Mouse (Mus musculus): Measurements from ENCODE around the gene Itgb3. TPM values are rescaled to one million over a fixed set of nuclear protein-coding genes. Genes with fewer than 3 reads are reported as not detected.

The Itgb3 gene
- polyA plus RNA-seq, 1 experiment from 2014 or later: 2.8 TPM

GRCm38 (mm10) chr11:104609033-104609684 is 1.4 kb downstream of the Itgb3 start:
- ATAC-seq (ENCODE audit: low FRiP score, low read depth): no peak
- no peak overlapping the region for H3K4me3 ChIP-seq
- H3K4me1 ChIP-seq: peaks cover 10% of the 10 kb centered on the region
- H3K9me3 ChIP-seq: no peaks in the 10 kb centered on the region
- no peak overlapping the region for H3K27ac ChIP-seq (replicated peaks)
- 66% methylated on average over 6 of the region's 6 CpGs for WGBS
- H3K36me3 ChIP-seq: no peaks in the 10 kb centered on the region
- no peak overlapping the region for H3K4me2 ChIP-seq (replicated peaks)
- H3K27me3 ChIP-seq: peaks cover 56% of the 10 kb centered on the region
- no peak overlapping the region for H3K9ac ChIP-seq (replicated peaks)

GRCm38 (mm10) chr11:104609733-104610132 is 1.9 kb downstream of the Itgb3 start:
- Histone ChIP-seq H3K4me1 (peaks cover 10% of the 10 kb centered on the region), H3K9ac (replicated peaks) (no peak overlapping the region), H3K9me3 (no peaks in the 10 kb centered on the region), H3K4me2 (replicated peaks) (no peak overlapping the region), H3K4me3 (no peak overlapping the region), H3K27ac (replicated peaks) (no peak overlapping the region), H3K27me3 (peaks cover 56% of the 10 kb centered on the region), H3K36me3 (no peaks in the 10 kb centered on the region)
- ATAC-seq (ENCODE audit: low FRiP score, low read depth): no peak
- WGBS: 52% methylated on average over 4 of the region's 4 CpGs

- Histone ChIP-seq H3K36me3 (no peaks in the 10 kb centered on the region), H3K27me3 (peaks cover 42% of the 10 kb centered on the region), H3K27ac (replicated peaks) (no peak overlapping the region), H3K9me3 (no peaks in the 10 kb centered on the region), H3K4me2 (replicated peaks) (no peak overlapping the region), H3K4me3 (no peak overlapping the region), H3K4me1 (peaks cover 10% of the 10 kb centered on the region), H3K9ac (replicated peaks) (no peak overlapping the region)
- ATAC-seq (ENCODE audit: low FRiP score, low read depth): no peak
- 44% methylated on average over 4 of the region's 4 CpGs for WGBS
Measured at GRCm38 (mm10) chr11:104611579-104612151, 3.9 kb downstream of the Itgb3 start.

GRCm38 (mm10) chr11:104613551-104613950 is 5.8 kb downstream of the Itgb3 start:
- Histone ChIP-seq H3K4me2 (replicated peaks) (no peak overlapping the region), H3K9ac (replicated peaks) (no peak overlapping the region), H3K27me3 (peaks cover 25% of the 10 kb centered on the region), H3K4me3 (no peak overlapping the region), H3K36me3 (no peaks in the 10 kb centered on the region), H3K27ac (replicated peaks) (no peak overlapping the region), H3K9me3 (no peaks in the 10 kb centered on the region), H3K4me1 (peaks cover under 1% of the 10 kb centered on the region)
- ATAC-seq (ENCODE audit: low FRiP score, low read depth): no peak
- 84% methylated on average over 10 of the region's 10 CpGs for WGBS

GRCm38 (mm10) chr11:104614130-104614529 is 6.3 kb downstream of the Itgb3 start:
- Histone ChIP-seq H3K27me3 (peaks cover 19% of the 10 kb centered on the region), H3K4me2 (replicated peaks) (no peak overlapping the region), H3K9ac (replicated peaks) (no peak overlapping the region), H3K4me3 (no peak overlapping the region), H3K36me3 (no peaks in the 10 kb centered on the region), H3K27ac (replicated peaks) (no peak overlapping the region), H3K4me1 (no peaks in the 10 kb centered on the region), H3K9me3 (no peaks in the 10 kb centered on the region)
- ATAC-seq (ENCODE audit: low FRiP score, low read depth): no peak
- 87% methylated on average over 2 of the region's 2 CpGs for whole genome bisulfite sequencing

- WGBS: 83% methylated on average over 5 of the region's 5 CpGs
- Histone ChIP-seq H3K27me3 (peaks cover 5% of the 10 kb centered on the region; the same call in 1 of the 2 replicates), H3K9me3 (no peaks in the 10 kb centered on the region), H3K27ac (replicated peaks) (no peak overlapping the region), H3K9ac (replicated peaks) (no peak overlapping the region), H3K4me3 (no peak overlapping the region), H3K36me3 (no peaks in the 10 kb centered on the region), H3K4me2 (replicated peaks) (no peak overlapping the region), H3K4me1 (peaks cover 7% of the 10 kb centered on the region)
- ATAC-seq (ENCODE audit: low FRiP score, low read depth): no peak
Measured at GRCm38 (mm10) chr11:104616182-104616581, 8.4 kb downstream of the Itgb3 start.

- H3K4me3 ChIP-seq: no peak overlapping the region
- ATAC-seq (ENCODE audit: low FRiP score, low read depth): no peak
- H3K9me3 ChIP-seq: no peaks in the 10 kb centered on the region
- H3K27ac ChIP-seq (replicated peaks): no peak overlapping the region
- peaks cover 7% of the 10 kb centered on the region for H3K4me1 ChIP-seq
- no peaks in the 10 kb centered on the region for H3K36me3 ChIP-seq
- H3K4me2 ChIP-seq (replicated peaks): no peak overlapping the region
- no peaks in the 10 kb centered on the region for H3K27me3 ChIP-seq
- no peak overlapping the region for H3K9ac ChIP-seq (replicated peaks)
- WGBS: 83% methylated on average over 6 of the region's 6 CpGs
Measured at GRCm38 (mm10) chr11:104618638-104619076, 10.9 kb downstream of the Itgb3 start.

- H3K27ac ChIP-seq (replicated peaks): no peak overlapping the region
- no peak overlapping the region for H3K4me2 ChIP-seq (replicated peaks)
- H3K9ac ChIP-seq (replicated peaks): no peak overlapping the region
- 48% methylated on average over 13 of the region's 13 CpGs for WGBS
- no peaks in the 10 kb centered on the region for H3K9me3 ChIP-seq
- ATAC-seq (ENCODE audit: low FRiP score, low read depth): 0 out of 2 replicates have a peak, but pooled peaks have one; percentile 27
- no peaks in the 10 kb centered on the region for H3K27me3 ChIP-seq
- peaks cover 7% of the 10 kb centered on the region for H3K4me1 ChIP-seq
- H3K36me3 ChIP-seq: no peaks in the 10 kb centered on the region
- no peak overlapping the region for H3K4me3 ChIP-seq
Measured at GRCm38 (mm10) chr11:104619084-104620022, 11.6 kb downstream of the Itgb3 start.

- Histone ChIP-seq H3K4me1 (peaks cover 7% of the 10 kb centered on the region), H3K27ac (replicated peaks) (no peak overlapping the region)
Measured at GRCm38 (mm10) chr11:104622040-104622962, 14.5 kb downstream of the Itgb3 start.

GRCm38 (mm10) chr11:104624791-104625391 is 17.1 kb downstream of the Itgb3 start:
- Histone ChIP-seq H3K27ac (replicated peaks) (no peak overlapping the region), H3K9ac (replicated peaks) (no peak overlapping the region), H3K9me3 (no peaks in the 10 kb centered on the region), H3K36me3 (no peaks in the 10 kb centered on the region), H3K4me3 (no peak overlapping the region), H3K27me3 (no peaks in the 10 kb centered on the region), H3K4me2 (replicated peaks) (no peak overlapping the region), H3K4me1 (no peaks in the 10 kb centered on the region; the same call in 1 of the 2 replicates)
- 52% methylated on average over 6 of the region's 6 CpGs for WGBS
- ATAC-seq (ENCODE audit: low FRiP score, low read depth): no peak

More at GRCm38 (mm10) chr11:104622040-104622962, 14.5 kb downstream of the Itgb3 start:
- Histone ChIP-seq H3K9me3 (no peaks in the 10 kb centered on the region), H3K4me2 (replicated peaks) (no peak overlapping the region), H3K27me3 (no peaks in the 10 kb centered on the region), H3K9ac (replicated peaks) (no peak overlapping the region), H3K36me3 (no peaks in the 10 kb centered on the region), H3K4me3 (no peak overlapping the region)
- 42% methylated on average over 12 of the region's 12 CpGs for WGBS
- ATAC-seq (ENCODE audit: low FRiP score, low read depth): no peak
